Mouse (Mus musculus) testis, adult 2 months (tissue): ENCODE results near the gene Trim11.

Source experiments
- CTCF ChIP-seq: fragments of 200-500 bp; IDR thresholded peaks from 2 replicates; pipeline ENCODE4 v1.5.1; 2012; ENCODE audit warnings: low read depth, mild to moderate bottlenecking, inconsistent platforms, low read length, moderate library complexity; ENCODE audit not compliant: control insufficient read depth, insufficient read depth, insufficient replicate concordance
- POLR2A ChIP-seq: fragments of 200-500 bp; IDR thresholded peaks from 2 replicates; pipeline ENCODE4 v1.6.1; 2012; ENCODE audit warnings: low read depth, mild to moderate bottlenecking, inconsistent platforms, low read length, moderate library complexity; ENCODE audit not compliant: control insufficient read depth

DNA sequence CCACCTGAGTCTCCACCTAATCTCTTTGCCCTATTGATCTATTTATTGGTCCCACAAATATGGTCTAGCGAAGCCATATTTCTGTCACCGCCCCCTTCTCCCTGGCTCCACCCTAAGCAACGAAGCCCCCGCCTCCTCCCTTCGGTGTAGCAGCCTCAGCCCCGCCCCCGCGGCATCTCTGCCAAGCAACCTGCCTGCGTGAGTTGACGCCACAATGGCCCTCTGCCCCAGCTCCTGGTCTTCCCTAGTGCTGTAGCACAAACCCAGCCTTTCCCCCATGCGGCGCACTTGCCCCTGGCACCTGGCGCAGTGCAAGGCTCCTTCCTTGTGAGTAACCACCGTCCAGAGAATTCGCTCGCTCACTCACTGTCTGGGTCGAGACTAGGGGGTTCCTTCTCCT is 14.3 kb upstream of the Trim11 start:
- TF ChIP-seq CTCF (no peak), POLR2A (peak; percentile 88)
